Mouse (Mus musculus) heart, postnatal 4 days (tissue): ENCODE measurements around the gene Fezf1. TPM values are rescaled to one million over a fixed set of nuclear protein-coding genes. Genes with fewer than 3 reads are reported as not detected.

Experiments used
- DNase-seq: peaks from one replicate; pipeline ENCODE4 v3.0.0; 2021
- total RNA-seq, 2 experiments: library from RNA; stranded (reverse); gene quantifications; 2 replicates each; pipeline ENCODE4 v1.2.3; 2021

The Fezf1 gene
- not detected for total RNA-seq

DNA sequence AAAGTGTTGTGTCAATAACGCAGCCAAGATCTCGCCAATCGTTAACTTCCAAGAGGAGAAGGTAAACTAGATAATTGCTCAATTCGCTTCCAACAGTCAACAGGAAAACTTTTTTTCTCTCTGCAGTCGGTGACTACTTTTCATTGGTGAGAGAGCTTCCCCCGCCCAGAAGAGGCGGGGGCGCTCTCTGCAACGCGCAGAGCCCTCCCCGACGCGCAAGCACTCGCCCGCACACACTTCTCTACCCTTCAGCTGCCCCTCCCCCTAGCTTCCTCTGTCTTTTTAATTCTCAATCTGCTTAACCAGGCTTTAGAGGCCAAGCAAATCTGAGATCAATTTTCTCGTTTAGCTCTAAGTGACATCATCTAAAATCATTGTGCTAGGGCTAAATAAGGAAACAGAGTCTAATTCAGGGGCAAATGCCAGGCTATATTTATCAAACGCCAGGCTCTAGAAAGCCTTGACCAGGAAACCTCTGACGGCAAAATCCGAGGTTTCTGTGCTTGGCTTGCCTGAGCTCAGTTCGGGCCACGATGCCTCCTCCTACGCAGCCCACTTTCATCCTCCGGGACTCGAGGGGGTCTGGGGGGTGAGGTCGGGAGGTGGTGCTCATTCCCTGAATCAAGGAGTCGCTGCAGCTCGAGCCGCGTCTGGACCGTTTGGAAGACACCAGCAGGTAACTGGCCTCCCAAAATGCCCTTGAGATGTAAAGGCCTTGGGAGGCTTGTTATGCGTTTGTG lies at the start of gene Fezf1:
Gene Fezf1, minus strand, starts transcription at position 50 of the 740 bp plus-strand sequence.
- DNase-seq = no peak

DNA sequence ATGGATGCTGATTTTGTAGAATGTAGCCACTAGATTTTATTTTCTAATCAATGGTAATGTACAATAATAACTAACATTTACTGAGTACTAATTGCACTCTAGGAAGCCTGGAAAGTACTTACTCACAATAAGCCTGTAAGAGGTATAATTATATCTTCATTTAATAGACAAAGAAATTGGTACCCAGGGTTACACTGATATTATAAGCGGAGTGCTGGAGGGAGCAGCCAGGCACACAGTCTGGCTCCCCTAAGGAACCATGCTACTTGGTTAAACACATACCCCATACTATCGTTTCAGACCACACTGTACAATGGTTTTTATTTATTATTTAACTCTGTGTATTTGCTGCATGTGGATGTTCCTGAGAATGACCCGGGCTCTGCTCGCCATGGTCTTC lies 46.5 kb upstream of the Fezf1 start:
- no peak for DNase-seq

DNA sequence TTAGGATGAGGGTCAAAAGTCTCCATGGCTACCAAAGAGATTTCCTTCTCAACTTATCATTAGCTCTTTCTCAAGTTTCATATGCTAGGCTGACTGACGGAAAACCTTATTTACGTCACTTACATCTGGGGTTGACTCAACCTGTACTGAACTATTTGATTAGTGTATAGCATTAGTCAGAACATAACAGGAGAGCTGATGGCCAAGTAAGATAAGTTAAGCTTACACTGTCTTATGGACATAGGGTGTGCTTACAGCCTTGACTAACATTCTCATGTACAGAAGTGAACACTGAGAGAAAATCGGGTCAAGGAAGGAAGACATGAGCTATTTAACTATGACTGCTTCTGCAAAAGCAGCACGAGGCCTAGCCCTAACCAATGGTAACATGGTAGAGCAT lies 40.6 kb upstream of the Fezf1 start:
- no peak for DNase-seq

DNA sequence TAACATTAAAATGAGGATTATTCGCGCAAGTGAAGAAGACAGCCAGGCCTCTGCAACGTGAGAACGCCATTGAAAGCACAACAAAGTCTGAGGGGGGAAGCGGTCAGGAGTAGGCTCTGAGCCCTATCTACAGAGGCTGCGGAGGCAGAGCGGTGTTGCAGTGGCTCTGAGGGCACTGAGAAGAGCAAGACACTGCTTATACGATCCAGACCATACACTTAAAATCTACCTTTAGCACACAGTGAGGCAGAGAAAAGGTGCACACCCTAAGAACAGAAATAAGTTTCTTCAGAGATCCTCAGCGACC lies 33.3 kb upstream of the Fezf1 start:
- no peak for DNase-seq

DNA sequence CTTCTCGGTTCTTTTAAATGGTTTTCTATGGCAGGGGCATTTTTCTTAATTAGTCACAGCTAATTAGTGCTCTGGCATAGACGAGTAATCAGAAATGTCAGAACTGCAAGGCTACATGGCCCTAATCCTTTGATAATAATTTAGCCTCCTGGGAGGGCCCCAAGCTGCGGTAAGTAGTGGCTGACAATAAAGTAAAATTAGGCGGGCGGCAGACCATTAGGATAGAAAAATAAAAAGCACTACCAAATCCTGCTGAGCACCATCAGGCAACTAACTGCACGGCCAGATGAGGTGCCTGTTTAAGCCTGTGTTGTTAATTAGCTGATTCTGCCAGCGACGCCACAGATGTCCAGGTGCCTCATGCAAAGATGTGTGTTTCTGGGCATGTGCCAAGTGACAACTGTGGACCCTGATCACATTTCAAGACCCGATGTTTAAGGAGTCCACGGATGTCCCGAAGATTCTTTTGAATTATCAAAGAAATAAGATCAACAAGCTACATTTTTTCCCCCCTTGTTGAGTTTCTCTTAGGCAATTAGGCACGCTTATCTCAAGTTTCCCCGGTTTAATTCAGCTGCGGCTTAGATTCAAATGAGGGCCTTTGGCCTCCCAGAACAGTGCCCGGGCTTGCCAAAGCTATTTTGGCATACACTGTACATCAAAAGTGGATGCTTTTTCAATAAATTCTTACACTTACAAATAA lies 32.8 kb upstream of the Fezf1 start:
- no peak for DNase-seq

DNA sequence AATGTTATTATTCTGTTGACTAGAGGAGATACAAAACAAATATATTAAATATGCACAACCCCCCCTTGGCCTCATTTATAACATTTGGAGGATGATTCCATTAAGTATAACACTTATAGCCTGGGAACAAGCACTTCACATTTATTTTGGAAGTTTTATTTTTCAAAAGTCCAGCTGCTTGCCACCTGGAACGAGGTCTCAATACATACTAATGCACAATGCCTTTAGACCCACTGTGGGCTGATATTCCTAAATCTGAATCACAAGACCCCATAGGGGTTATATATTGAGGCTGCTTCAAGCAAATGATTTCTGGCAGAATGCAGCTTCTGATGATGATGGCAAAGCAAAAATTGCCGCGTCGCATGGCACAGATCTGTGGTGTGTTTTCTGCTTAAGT lies 25.3 kb upstream of the Fezf1 start:
- no peak for DNase-seq

DNA sequence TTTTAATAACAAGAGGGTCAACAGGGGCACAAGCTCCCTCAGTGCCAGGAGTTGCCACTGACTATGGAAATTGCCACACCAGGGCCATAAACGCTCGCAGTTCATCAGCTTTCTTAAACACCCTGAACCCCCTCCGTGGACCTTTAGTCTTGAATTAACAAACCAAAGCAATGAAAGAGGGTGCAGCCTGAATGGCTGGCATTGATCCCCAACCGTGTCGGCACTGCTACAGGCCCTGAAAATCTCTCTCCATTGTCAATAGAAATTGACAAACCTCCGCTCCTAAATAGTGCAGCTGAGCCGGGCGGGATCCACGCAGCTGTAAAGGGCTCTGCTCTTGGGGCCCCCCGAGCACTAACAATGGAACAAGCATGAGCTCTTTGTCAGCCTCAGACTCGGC lies 24.8 kb upstream of the Fezf1 start:
- DNase-seq = no peak

DNA sequence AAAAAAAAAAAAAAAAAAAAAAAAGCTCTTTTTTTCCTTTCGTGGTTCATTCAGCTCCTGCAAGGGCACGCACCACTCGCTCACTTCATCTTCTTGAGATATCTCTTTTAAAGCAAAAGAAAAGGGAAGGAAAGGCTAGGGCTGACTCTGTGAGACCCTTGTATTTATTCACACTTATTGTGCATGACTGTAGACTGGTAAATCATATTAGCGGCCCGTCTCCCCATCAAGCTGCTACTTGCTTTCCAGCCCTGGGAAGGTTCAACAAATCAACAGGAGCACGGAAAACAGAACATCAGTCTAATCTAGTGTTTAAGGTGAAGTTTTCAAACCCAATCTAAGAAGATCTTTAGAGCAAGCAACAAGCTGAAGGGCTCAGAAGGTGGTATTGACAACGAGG lies 24.4 kb upstream of the Fezf1 start:
- DNase-seq = no peak

DNA sequence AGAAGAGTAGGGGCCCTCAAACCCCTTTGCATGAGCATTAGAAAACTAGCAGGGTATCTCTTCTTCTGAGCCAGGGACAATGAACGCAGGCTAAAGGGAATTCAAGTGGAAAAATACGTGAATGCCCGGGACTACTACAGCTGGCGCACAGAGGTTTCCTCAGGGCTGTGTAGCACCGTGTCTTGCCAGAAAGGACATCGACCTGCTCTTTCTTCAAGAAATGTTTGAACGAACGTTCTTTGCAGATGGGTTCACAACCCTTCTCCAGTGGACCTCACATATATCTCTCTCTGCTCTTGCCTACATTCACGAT lies 12.5 kb upstream of the Fezf1 start:
- no peak for DNase-seq

DNA sequence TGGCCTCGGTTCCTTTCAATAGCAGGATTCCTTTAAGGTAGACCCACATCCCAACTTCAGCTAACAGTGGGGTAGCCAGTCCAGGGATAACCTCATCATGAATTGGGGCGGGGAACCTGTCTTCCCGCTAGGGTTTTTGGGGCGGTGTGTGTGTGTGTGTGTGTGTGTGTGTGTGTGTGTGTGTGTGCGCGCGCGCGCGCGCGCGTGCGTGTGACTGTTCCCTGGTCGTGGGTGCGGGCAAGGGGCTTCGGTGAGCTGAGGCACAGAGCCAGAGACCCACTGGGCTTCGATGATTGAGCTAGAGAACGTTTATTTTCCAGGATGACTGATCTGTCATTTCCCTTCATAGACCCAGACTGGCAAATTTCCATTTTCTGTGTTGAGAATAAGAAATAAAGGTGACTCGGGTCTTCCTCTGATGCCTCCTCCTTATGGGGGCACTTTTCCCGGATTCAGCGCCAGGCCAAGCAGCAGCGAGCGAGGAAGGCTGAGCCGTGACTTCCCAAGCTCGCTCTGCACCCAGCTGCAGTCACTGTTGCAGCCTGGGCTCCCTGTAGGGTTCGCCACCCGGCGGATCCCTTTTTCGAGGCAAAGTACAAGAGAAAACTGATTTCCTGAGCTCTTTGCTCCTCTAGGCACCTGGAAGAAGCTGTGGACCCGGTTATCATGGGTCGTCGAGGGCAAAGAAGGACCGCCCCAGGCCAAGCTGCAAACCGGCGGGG lies 12.0 kb upstream of the Fezf1 start:
- DNase-seq = no peak

DNA sequence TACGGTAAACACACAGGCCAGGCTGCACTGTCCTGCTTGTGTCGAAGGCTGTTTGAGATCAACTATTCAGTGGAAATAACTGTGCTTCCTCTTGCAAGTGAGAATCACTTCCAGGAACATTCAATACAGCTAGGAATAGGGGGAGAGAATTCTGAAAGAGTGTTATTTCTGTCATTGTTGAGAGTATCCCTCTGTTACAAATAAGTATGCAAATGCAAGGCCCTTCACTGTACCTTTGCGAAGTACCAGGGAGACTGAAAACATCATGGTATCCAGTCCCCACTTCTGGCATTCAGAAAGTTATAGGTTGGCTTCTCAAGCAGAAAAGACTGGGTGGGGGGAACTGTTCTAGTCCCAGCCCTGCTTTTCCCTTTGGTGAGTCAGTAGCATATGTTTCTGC lies 9.8 kb upstream of the Fezf1 start:
- no peak for DNase-seq

DNA sequence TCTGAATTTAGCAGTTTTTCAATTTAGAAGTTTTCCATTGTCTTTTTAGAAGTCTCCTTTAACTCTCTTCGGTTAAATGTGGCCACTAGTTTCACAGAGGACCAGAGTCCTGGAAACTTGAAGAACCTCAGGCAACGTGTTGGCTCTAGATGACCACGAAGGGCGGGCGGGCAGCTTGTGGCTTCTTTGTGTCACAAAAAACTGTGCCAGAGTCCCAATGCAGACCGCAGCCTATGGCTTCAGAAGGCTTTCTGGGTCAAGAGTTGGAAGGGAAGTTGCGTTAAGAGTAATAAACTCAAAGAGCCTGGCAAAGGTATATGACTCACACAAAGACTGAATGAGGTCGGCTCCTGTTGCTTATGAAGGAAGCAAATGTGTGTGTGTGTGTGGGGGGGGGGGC lies 7.0 kb upstream of the Fezf1 start:
- DNase-seq = no peak

DNA sequence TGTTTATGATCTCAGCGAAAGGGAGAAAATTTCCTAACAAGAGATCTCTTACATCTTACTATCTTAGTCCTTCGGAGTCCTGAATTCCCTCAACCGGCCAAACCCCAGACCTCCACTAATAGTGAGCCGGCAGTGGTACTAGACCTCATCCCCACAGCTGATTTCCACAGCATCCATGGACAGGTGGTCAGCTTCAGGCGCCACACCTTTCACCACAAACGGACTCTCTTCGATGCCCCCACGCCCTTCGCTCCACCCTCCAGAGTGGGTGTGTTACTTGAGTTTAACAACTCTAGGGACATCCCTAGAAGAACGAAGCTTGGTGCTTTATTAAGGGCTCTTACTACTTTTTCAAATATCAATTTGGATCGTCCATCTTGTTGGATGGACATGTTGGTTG lies 6.5 kb upstream of the Fezf1 start:
- no peak for DNase-seq

DNA sequence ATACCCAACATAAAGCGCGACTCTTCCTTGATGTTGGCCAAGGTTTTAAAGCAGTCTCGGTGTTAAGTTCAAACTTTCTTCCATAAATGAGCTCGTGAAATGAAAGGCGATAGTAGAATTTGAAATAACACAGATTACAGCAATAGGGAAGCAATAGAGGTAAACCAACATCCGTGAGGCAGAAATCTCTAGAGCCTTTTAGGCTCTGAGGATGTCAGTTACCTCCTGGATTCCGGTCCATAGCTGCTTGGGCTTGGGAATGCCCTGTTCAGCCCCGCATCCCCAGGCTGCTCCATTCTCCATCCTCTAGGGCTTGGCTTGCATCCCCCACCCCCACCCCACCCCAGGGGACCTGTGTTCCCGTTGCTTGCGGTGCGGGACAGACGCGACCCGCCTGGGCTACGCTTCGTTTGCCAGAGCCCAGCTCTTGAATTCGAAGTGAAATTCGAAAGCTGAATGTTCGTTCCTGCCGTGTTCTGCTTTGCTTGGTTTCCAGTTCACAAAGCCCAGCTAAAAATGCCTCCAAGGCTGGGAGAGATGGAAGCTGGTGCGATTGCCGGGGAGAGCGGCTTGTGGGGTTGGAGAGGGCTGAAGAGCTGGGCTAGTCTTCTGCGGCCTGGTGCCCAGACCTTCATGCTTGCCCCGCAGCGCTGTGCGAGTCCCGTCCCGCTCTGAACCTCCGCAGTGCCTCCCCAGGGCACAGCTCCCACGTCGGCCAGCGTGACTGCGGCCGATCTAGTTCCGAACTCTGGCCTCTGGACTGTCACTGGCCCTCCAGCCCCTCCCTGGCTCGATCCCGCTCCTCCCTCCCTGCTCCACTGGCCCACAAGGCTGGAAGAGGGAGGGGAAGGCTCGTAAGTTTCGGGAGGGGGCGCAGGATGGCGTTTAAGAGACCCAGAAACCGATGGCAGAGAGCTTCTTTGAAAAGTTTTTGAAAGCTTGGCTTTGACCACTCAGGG lies 5.5 kb upstream of the Fezf1 start:
- DNase-seq = no peak

DNA sequence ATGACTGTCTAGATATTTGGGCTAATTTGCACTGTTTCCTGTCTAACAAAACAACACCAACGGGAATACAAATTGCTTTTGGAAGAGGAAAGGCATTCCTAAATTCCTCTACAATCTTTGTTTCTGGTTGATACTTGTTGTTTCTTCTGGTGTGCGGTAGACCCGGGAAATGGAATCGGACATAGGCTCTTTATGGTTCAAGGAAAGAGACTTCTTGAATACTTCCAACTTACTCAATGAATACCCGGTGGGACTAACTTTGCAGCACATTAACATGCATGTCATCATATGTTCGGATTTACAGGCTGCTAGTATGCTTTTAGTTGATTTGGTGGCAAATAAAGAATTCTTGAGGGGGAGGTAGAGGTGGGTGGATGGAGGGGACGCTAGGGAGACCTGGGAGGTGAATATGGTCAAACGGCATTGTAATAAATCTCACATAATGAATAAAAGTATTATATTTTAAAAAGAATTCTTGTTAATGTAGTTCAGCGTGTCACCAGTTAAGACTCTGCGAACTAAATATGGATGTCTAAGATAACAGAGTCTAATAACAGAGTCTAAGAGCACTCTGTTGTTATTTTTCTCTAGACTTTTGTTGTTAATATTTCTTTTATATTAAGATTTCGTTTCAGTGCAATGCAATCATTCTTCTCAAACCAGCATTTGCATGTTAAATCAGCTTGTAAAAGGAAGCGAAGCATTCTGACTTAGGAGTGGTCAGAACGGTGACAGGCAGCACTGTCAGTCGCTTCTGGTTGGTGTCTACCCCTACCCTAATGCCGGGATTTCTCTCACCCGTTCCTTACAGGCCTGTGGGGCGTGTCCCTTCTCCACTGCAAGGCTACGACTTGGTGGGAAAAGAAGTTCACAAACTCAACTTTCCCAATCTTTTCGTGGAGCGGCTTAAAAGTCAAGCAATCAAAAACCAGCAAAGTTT lies 4.3 kb upstream of the Fezf1 start:
- DNase-seq = no peak

DNA sequence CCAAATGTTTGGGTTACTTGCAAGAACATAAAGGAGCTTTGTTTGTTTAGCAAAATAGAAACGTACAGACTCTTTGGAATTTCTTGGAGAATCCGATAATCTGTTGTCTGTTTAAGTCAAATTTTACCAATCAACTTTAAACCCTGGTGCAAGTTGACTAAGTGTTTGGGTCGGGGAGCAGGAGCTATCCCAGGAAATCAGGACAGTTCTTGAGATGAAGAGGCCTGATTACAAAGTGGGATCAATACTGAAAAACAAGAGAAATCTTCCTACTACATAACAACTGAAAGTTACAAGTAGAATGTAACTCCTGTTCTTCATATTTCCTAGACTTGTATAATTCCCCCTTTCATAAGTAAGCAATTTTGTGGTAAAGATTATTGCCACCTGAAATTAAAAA lies 3.3 kb upstream of the Fezf1 start:
- DNase-seq = no peak

DNA sequence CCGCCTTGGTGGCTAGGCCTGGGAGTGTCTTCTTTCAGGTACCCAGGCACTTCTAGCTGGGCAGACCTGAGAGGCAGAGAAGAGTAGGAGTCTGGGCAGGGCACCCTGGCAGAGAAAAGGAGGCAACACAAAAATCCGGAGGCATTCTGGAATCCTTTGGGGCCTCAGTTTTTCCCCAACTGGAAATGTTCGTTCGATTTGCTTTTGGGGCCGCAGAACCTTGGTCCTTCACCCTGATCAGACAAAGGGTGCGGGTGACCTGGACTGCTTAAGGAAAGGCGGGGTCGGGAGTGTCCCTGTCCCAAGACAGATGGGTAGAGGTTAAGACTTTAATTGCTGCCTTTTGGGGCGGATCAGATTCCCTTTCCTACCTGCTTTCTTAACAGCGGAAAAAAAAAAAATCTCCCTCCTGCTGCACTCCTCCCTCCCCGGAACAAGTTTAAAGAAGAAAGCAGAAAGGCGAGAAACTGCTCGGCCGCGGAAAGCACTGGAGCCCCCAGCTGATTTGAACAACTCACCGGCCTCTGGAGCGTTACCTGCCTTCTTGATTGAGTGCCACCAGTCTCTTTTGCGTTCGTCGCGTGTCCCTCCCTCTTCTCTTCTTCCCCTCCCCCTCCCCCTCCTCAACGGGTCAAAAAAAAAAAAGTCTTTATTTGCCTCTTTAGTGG lies 2.3 kb upstream of the Fezf1 start:
- DNase-seq = no peak

DNA sequence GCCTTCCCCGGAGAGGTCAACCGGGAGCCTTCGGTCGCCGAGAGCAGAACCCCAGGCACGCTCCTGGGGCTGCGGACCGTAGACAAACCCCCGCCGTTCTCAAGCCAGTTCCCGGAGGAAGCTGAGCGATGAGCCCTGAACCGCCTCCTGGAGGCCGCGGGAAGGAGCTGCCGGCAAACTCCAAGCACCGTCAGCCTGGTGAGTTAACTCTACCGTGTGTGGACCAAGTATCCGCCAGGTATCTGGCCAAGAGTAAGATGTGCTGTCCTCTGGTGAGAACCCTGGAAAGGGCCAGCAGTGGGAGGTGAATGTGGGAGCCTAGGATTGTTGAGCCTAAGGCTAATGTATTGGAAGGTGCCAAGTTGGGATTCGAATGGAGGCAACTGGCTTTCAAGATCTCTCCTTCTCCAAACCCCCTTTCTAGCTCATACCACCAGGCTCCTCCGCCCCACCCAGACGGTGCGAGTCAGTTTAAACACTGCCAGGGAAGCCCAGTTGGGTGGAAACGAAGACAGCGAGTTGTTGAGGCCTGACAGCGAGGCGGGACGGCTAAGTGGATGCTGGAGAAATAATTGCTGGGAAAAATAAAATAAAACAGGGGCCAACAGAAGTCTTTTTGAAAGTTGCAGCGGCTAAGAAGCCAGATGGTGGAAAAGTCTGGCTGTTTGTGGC lies 1.6 kb upstream of the Fezf1 start:
- no peak for DNase-seq

DNA sequence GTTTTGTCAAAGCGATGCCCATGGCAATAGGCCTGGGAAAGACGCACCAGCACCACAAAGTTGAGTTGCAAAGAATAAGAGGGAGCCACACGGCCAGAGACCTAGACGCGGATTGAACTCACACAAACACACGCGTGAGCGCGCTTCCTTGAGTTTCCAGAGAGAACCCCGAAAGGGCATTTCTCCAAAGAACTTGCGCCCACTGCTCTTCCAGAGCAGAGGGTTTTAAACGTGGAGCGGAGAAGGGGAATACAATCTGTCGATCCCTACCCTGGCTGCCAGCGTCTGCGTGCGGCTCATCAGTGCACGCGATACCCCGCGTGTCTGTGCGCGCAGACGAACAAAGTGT lies 865 bp upstream of the Fezf1 start:
- DNase-seq = no peak

DNA sequence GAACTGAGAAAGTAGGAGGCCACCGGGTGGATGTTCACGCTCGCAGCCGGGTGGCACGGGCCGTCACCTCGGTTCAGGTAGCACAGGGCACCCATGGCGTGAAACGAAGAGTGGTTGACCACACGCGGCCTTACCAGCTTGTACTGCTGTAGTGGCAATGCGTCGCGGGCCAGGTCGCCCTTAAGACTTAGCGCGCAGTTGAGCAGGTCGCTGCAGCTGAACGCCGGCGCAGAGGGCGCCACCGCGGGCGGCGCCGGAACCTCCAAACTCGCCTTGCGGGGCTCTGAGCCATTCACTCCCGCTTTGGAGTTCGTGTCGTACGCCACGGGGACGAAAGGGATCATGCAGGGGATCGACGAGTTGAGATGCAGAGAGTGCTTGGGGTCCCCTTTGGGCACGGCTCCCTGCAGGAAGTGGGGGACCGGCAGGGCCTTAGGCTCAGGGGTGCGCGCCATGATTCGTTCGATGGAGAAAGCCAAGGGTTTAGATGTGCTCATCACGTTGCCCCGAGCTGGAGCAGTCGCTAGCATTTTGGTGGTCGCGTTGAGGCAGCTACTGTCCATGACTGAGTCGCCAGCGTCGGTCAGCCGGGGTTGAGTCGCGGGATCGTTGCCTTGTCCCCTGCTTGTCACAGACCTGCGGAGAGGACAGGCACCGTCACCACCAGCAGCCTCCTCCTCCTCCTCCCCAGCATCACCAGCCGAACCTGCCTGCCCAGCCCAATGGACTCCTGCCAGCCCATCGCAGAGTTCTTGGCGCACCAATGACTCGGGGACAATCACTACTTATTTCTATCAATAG lies 450 bp downstream of the Fezf1 start:
- DNase-seq = no peak
